Mouse (Mus musculus) naive thymus-derived CD4-positive, alpha-beta T cell, adult 2 months (primary cell): ENCODE results near the gene Rnf141.
A peak's percentile ranks its signal among the peaks of the same experiment; 100 is the strongest.

Experiments
- DNase-seq: peaks from one replicate; pipeline ENCODE4 v3.0.0-alpha.2; 2011; ENCODE audit warnings: low read depth

Rnf141 gene

DNA sequence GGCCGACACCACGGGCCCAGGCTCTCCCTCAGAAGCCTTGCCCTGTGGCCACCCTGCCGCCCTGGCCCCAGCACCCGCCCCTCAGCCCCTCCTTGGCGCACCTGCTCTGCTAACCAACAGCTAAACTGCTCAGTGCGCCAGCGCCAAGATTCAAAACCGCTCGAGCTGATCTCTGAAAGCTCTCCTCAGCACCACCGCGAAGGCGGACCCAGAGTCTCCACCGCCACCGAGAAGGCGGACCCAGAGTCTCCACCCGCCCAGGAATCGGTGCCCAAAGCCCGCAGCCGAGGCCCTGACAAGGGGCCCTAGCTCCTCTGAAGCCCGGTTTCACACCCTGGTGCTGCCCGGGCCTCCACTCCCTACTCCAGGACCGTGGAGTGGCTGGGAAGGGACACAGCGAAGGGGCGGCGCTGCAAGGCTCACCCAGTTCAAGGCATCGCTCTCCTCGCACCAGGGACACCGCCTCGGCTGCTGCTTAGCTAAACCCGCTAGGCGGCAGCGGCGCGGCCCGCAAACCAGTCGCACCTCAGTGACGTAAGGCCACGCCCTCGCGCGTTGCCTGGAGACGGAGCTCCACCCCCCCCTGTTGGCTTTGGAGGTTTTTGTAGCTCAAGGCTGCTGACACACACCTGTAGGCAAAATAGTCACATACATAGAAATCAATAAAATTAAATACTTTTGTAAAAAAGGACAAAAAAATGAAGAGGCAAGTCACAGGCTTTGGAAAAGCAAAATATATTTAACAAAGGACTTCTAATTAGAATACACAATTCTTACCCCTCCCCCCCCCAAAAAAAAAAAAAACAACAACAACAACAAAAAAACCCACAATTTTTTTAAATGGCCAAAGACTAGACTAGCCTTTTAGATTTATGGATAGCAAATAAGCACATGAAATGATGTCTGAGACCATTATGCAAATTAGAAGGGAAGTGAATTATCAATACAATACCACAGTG is at the start of gene Rnf141:
Gene Rnf141, minus strand, starts transcription at position 542 of the 959 bp plus-strand sequence.
- peak; percentile 99 for DNase-seq

DNA sequence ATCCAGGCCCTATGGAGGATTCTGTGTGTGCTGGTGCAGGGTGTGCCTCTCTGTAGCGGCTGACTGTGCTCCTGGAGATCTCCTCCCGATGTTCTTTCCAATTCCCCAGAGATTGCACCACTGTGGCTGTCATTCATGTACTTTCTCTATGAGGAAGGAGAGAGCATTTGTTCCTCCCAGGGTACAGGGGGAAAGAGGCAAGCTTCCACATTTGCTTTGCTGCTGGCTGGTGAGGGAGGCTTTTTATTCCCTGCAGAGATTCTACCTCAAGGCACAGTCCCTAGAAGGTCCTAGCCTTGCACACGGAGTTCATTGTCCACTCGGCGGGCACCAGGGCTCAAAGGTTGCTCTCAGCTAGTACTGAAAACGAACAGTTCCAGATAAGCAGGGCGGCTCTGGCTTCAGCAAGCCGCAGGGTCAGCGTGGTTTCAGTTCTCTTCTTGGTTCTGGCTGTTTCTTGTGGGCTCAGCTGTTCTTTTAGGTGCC is 47.3 kb upstream of the Rnf141 start:
- DNase-seq: no peak

DNA sequence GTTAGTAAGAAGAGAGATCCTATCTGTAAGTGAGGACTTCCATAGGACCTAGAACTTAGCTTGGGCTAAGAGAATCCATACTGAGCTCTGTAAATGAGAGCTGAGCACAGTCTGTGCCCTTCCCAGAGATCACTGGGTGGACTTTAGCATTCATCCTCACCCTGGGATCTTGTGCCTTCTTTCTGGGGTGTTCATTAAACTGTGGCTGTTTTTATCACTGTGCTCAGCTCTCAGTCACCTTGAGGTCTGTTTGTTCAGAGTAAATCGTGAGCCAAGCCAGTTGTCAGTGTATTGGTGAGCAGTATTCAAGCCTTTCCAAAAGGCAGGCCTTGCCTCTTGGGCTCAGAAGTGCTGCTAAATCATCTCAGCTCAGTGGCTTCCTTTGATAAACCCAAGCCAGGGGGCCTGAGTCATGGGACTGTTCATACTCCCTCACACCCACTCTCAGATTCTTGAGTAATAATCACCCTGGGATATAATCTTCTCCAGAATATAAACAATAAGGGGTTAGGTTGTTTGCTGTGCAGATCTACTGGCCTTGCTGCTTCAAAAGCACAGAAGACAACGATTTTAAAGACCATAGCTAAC is 37.6 kb upstream of the Rnf141 start:
- no peak for DNase-seq

DNA sequence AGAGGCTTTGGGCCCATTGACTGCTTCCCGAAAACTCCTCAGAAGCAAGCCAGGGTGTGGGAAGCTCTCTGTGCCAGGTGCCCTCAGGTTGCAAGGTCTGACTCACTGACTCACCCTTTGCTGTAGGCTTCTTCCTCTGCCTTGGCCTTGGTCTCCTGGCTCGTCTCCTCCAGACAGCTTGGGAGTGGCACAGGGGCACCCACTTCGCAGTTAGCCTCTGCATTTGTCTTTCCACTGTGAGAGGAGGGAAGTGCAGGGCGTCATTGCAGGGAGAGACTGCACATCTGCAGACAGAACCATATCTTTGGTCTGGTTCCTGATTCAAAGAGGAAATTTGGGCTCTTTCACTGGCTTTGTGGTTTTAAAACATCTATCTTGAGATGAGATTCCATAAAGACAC is 33.8 kb upstream of the Rnf141 start:
- DNase-seq: no peak

DNA sequence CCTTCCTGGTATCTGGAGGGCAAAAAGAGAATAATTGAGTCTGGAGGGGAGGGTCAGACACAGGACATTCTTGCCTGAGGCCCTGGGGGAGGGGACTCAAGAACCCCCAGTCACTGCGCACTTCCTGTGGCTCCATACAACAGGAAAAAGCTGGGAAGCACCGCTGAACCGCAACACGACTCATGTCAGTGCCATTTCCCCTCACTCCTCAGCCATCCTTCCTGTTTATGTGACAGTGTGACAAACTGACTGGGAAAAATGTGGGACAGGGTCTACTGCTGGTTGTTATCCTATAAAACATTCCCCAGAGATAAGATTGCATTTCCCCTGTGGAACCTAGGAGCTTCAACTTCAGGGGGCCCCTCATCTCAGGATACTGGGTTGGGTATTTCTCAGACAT is 32.7 kb upstream of the Rnf141 start:
- DNase-seq: no peak

DNA sequence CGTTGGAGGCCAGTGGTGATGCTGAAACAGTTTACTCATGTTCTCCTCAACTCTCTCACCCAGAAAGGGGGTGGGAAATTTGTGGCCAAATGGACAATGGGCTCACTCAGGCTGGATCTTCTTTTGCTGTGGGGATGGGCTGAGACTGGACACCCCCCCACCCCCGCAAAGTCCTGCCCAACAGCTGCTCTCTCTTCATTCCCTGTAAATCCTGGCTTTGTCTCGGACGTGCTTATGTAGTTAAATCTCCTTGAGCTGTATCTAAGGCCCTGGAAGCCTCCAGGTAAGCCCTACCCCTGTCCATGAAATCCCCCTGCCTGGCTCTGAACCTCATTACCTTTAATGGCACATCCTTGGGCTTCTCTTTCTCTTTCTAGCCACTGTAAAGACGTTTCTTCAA is 24.6 kb upstream of the Rnf141 start:
- DNase-seq: no peak

DNA sequence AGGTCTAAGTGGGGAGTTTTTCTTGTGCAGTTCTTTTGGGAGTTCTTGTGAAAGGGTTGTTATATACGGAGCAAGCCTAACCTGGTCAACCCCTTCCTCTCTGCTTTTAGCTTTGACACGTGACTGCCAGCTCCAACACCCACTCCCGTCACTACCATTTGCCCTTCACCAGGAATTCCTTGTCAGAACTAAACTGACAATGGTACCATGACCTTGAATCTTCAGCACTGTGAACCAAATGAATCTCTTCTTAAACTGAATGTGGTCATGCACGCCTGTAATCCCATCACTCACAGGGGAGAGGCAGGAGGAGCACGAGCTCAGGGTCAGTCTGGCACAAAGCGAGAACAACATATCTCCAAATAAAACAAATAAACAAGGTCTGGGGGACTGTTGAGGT is 22.9 kb upstream of the Rnf141 start:
- DNase-seq: no peak

DNA sequence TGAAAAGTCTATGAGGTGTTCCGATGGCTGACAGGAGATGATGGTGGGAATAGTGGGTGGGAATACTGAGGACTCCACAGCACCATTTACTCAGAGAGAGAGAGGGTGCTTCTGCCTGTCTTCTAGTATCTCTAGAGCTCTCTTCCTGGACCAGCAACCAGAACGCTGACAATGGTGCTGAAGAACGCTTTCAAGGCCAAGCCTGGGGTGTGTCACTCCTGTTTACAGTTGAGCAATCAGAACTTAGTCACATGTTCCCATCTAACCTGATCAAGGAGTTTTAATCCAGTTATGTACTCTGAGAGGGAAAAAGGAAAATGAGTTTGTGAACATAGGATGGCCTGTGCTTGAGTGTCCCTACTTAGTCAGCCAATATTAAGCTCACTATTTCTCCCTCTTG is 21.8 kb upstream of the Rnf141 start:
- DNase-seq: no peak

DNA sequence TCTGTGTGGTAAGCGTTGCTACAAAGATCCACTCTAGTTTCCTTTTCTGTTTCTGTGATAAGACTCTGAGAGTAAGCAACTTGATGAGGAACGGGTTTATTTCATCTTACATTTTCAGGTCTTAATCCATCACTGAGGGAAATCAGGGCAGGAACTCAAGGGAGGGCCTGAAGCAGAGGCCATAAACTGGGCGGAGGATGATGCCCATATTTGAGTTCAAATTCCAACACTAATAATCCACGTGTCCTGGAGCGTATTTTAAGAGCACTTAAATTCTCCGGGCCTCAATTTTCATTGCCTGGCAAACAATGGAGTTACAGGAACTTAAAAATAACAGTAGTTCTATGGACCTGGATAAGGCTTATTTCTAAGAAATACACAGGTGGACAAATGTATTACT is 21.3 kb upstream of the Rnf141 start:
- no peak for DNase-seq

DNA sequence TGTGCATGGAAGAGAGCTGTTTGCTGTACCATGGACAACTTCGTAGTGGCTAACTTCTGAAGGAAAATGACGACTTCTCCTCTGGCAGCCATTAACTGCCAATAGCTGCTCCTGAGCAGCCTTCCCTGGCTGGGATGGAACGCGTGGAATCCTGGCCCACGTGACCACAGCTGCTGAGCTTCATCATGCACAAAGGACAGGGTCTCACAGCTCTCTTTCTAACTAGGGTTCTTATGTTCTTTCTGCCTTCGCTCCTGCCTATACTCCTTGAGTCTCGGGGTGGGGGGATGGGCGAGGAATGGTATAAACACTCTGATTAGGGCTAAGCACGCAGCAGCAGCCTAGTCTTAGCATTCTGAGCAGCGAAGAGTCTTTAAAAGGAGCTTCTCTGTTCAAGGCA is 20.8 kb upstream of the Rnf141 start:
- DNase-seq: no peak

DNA sequence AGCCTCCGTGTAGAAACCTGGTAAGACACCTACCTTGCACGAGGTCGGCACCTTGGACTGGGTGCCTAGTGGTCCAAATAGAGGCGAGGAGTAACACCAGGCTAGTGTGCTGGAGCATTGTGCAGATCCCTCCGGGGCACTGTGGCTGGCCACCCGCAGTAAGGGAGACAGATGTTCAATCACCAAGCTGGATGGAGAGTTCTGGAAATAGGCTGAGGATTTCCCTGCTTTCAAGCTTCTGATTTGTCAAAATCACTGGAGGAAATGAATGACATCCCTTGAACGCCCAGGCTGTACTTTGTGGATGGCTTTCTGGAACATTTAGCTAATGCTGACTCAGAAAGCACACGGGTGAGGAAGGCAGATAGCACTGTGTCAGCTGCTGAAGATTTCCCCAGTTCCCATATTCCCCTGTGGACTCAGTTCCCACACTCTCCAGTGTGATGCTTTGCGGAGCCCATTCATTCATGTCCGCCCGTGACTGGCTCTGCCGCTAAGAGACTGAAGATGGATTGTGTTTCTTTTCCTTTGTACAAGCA is 18.6 kb upstream of the Rnf141 start, which contains the start of gene Lyve1:
Gene Lyve1, minus strand, starts transcription at position 489 of the 539 bp plus-strand sequence.
- no peak for DNase-seq

DNA sequence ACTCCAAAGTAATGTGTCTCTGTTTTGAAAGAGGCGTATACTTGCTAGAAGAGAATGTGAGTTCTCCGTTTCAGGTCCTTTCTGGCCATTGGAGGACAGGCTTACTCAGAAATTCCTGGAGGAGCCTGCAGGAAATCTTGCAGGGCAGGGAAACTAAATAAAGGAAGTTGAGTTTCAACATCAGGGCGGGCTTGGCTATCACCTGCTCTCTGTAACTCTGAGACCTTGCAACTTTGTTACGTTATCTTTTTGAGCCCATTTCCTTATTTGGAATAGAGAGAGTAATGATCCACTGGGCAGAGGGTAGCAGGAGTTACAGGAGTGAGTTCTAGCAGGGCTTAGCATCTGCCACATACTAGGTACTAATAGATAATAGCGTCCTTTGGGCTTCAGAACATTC is 15.9 kb upstream of the Rnf141 start:
- no peak for DNase-seq

DNA sequence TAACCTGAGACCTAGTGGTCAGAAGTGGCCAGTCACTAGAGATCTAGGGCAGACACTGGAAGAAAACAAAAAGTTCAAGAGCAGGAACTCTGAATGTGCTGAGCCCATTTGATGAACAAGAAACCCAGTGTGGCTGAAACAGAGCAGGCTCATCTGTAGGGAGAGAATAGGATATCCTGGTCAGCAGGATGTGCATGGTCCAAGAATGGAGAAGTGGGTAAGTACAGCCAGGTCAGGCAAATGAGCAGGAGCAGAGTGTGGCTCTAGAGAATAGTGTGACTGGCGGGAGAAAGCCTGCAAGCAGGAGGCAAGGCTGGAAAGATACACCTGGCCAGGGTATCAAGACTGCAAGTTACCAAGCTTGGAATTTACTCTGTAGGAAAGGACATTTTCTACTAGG is 11.3 kb upstream of the Rnf141 start:
- DNase-seq: no peak

DNA sequence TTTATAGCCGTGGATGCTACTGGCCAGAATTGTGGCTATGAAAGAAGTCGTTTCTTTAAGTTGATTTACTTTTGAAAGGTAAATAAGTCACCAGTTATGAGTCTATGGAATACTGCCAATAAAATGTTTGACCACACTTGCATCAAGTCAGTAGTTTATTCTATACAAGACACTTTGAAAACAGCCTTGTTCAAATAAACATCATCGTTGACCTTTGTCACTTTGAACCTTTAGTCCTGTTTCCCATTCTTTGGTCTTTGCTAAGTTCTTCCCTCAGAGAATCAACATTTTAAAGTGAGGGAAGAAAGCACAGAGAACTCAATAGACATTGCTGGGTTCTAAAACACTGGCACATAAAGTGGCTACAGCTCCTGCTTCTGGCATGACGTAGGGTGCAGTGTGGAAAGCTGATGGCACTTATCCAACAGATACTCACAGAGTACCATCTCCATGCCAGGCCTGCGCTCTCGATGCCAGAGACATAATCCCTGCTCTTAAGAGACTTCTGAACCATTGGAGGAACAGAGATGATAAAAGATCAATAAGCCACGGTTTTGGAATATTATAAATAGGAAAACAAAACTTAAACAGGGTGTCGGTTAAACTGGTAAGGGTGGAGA is 10.8 kb upstream of the Rnf141 start:
- no peak for DNase-seq

DNA sequence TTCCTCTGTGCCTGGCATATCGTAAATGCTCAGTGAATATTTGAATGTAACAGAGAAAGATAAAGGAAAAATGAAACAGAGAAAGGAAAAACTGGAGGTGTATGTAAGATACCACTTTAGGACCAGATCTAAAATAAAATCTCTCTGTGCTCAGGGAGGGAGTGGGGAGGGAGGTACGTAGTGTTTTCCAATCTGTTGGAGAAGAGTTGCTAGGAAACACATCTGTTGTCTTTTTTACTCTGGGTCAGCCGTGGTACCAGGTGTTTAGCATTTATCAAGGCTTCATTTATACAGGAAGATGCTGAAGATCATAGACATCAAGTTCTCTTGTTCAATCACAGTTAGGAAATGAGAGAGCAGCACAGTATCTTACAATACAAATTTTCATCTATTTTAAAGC is 10.3 kb upstream of the Rnf141 start:
- DNase-seq: no peak

DNA sequence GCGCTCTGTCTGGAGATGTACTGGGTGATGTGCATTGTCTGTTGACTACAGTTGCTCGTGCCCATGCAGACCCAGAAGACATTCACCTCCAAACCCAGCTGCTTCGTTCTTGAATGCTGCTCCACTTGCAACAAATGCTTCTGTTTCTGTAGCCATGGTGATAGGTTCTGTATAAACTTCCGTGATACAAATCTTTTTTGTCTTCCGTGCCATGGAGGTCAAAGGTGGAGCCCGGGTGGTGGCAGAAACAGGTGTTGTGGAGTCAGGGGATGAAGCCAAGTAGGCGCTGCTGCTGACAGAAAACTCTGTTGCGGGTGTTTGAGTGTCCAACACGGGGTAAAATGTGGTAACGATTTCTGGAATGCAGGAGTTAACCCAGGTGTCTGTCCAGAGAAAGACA is 9.4 kb upstream of the Rnf141 start:
- no peak for DNase-seq

DNA sequence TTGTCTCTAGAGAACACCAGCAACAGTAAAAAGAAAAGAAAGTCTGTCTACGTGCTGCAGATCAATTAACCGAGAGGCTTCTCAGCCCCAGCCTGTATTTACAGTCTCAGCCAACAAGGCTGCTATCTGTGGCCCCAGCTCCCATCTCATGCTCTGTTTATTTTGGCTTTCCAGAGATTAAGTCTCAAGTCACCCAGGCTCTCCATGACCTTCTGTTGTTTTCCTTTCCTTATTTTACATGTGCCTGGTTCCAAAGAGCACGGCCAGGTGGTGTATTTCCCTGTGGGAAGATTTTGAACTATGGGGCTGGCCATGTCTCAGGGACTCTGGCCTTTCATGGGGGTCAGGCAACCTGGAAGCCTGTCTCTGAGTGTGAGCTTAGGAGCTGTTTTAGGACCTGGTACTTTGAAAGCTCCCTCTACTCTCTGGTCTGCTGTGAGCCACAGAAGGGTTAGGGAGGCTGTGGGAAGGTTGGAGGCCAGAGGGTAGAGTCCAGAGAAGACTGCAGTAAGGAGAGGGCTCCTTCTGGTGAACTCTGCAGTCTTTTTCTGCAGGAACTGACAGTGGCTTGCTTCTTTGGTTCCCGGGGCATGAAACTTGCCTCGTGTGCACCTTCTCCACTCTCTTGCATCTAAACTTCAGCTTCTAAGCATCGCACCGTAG is 7.4 kb upstream of the Rnf141 start:
- no peak for DNase-seq

DNA sequence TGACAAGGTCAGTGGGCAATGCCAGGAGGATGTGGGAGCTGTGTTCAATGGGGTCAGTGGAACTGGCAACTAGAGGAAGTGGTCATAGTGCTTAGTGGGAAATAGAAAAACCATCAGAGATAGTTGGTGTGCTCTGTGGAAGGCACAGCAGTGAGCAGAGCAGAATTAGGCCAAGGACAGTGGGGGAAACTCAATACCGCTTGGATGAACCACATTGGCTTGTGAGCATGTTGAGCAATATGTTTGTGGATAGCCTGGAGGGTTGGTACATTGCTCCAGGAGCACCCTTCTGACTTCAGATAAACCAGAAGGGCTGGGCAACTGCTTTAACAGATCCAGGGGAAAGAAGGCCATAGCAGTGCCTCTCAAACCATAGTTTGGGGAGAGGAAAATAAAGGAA is 4.1 kb upstream of the Rnf141 start:
- no peak for DNase-seq

DNA sequence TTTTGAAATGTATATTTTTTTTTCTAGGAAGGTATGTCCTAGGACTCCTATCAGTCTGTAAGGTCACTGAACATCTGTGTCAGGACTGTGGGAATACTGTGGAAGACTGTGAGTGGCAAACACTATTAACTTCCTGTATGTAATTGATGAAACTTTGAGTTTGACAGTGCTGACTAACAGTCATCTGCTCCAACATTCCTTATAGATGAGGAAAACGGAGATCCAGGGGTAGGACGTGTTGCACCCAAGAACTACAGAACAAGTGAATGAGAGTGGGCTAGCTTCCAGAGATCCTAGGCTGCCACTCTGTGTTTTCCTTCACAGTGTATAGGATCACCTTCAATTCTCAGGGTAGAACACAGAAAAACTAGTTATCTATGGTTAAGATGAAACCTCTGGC is 3.1 kb upstream of the Rnf141 start:
- DNase-seq: no peak

DNA sequence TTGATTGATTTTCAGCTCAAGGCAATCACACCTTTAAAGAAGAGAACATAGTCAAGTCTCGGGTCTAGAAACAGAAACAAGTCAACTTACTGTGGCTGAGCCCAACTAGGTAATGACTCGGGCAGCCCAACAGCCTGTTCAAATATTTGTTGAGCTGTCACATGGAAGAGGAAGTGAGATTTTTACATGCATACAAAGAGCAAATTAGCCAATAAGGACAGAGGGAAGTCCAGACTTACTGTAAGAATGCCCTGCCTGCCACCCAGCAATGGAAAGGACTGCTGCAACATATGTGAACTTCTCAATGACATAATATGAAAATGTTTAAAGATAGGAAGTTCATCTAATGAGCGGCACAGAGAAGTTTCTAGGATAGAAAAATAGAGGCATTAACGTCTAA is 3.9 kb downstream of the Rnf141 start:
- no peak for DNase-seq

DNA sequence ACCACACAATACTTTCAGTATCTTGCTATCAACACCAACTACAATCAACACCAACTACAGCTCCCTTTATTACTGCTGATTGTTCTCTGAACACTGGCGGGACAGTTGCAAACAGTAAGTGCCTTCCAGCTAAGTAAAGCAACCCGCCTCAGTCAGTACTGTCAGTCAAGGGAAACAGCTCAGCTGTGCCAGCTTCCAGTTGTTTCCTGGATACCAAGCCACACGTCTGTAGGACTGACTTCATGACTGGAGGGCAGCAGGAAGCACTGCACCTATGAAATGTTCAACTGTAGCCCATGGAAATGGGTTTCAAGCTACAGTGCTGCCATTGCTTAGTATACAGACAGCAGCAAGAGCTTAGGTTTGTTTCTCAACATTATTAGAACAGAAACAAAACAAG is 9.7 kb downstream of the Rnf141 start:
- DNase-seq: no peak

DNA sequence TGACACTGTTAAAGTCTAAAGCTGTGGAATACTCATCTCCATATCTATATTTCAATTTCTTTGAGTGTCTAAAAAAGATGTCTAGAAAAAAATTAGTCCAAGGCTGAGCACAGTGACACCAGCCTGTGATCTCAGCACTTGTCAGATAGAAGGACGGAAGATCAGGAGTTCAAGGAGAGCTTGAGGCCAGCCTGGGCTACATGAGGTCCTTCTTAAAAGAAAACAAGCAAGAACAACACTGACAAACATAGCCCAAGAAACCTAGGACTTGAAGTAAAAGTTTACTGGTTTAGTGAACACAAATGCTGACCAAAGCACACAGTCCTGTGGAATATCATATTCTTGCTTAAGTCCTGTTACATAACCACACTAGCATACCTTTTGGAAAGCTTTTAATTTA is 10.2 kb downstream of the Rnf141 start:
- no peak for DNase-seq
